Mouse (Mus musculus): ENCODE measurements at regions not wholly inside any gene's neighbourhood (a gene's known extent, or its start where the extent isn't known, plus 50 kb on each side); places are given as distances from the start of the nearest gene placed in this dataset.

- no peak for DNase-seq
Observed at GRCm38 (mm10) chr8:126807171-126807768, 138.4 kb downstream of the Tomm20 start.

GRCm38 (mm10) chr8:126806591-126806990 lies 139.1 kb downstream of the Tomm20 start:
- no peak for DNase-seq

GRCm38 (mm10) chr8:126806181-126806560 lies 139.5 kb downstream of the Tomm20 start:
- no peak for DNase-seq

- peak; percentile 22 for DNase-seq
Observed at GRCm38 (mm10) chr8:126805365-126806180, 140.1 kb downstream of the Tomm20 start.

- no peak for DNase-seq
Observed at GRCm38 (mm10) chr8:126804115-126804514, 141.5 kb downstream of the Tomm20 start.

- DNase-seq = no peak
Observed at GRCm38 (mm10) chr8:126802641-126803040, 143.0 kb downstream of the Tomm20 start.

GRCm38 (mm10) chr8:126800976-126801375 lies 144.7 kb downstream of the Tomm20 start:
- no peak for DNase-seq

GRCm38 (mm10) chr8:126797571-126798334 lies 147.9 kb downstream of the Tomm20 start:
- DNase-seq = no peak

GRCm38 (mm10) chr8:126793657-126794056 lies 152.0 kb downstream of the Tomm20 start:
- no peak for DNase-seq

- no peak for DNase-seq
Observed at GRCm38 (mm10) chr8:126791069-126791468, 154.6 kb downstream of the Tomm20 start.

- DNase-seq = no peak
Observed at GRCm38 (mm10) chr8:126790214-126790613, 155.4 kb downstream of the Tomm20 start.

- DNase-seq = no peak
Observed at GRCm38 (mm10) chr8:126789076-126789475, 156.6 kb downstream of the Tomm20 start.

GRCm38 (mm10) chr8:126788669-126789068 lies 157.0 kb downstream of the Tomm20 start:
- DNase-seq = no peak

GRCm38 (mm10) chr8:126787398-126787797 lies 158.2 kb downstream of the Tomm20 start:
- no peak for DNase-seq

- DNase-seq = no peak
Observed at GRCm38 (mm10) chr8:126785211-126785610, 160.4 kb downstream of the Tomm20 start.

- DNase-seq = no peak
Observed at GRCm38 (mm10) chr8:126784604-126785003, 161.0 kb downstream of the Tomm20 start.

- no peak for DNase-seq
Observed at GRCm38 (mm10) chr8:126783703-126784440, 161.8 kb downstream of the Tomm20 start.

- DNase-seq = no peak
Observed at GRCm38 (mm10) chr8:126778673-126779072, 167.0 kb downstream of the Tomm20 start.

- DNase-seq = no peak
Observed at GRCm38 (mm10) chr8:126778131-126778530, 167.5 kb downstream of the Tomm20 start.

- DNase-seq = no peak
Observed at GRCm38 (mm10) chr8:126776605-126777469, 168.8 kb downstream of the Tomm20 start.

GRCm38 (mm10) chr8:126775334-126775733 lies 170.3 kb downstream of the Tomm20 start:
- DNase-seq = no peak

GRCm38 (mm10) chr8:126774816-126775215 lies 170.8 kb downstream of the Tomm20 start:
- no peak for DNase-seq

Measured in right cerebral cortex, postnatal 25 days (tissue).